Mouse (Mus musculus) right cerebral cortex, adult 18-20 months (tissue): Measurements from ENCODE around the gene 4930516K23Rik.

Experiments
- DNase-seq: peaks from one replicate; pipeline ENCODE4 v3.0.0; 2022; ENCODE audit warnings: mixed read lengths

The 4930516K23Rik gene

GRCm38 (mm10) chr7:104061345-104061744, at the start of gene 4930516K23Rik:
Gene 4930516K23Rik (minus strand): TSS chr7:104061445.
- no peak for DNase-seq

GRCm38 (mm10) chr7:104104757-104104972, 43.4 kb upstream of the 4930516K23Rik start, which contains the start of gene Olfr646:
Gene Olfr646 (plus strand): TSS chr7:104104873.
- DNase-seq = no peak

- no peak for DNase-seq
Measured at GRCm38 (mm10) chr7:104103913-104104756, 42.9 kb upstream of the 4930516K23Rik start.

- no peak for DNase-seq
Measured at GRCm38 (mm10) chr7:104085365-104085764, 24.1 kb upstream of the 4930516K23Rik start, which contains the start of gene Olfr645. Gene Olfr645 (minus strand): TSS chr7:104085465.

GRCm38 (mm10) chr7:104071769-104072168, 10.5 kb upstream of the 4930516K23Rik start, which contains the start of gene Olfr644:
Gene Olfr644 (minus strand): TSS chr7:104071869.
- no peak for DNase-seq

GRCm38 (mm10) chr7:104059215-104059614, 2.0 kb downstream of the 4930516K23Rik start:
- DNase-seq = no peak

GRCm38 (mm10) chr7:104052566-104052965, 8.7 kb downstream of the 4930516K23Rik start, which contains the start of gene Olfr642:
Gene Olfr642 (minus strand): TSS chr7:104052666.
- no peak for DNase-seq

GRCm38 (mm10) chr7:104050745-104051144, 10.5 kb downstream of the 4930516K23Rik start:
- DNase-seq = no peak

- DNase-seq = no peak
Measured at GRCm38 (mm10) chr7:104035145-104035544, 26.1 kb downstream of the 4930516K23Rik start, which contains the start of gene Olfr641. Gene Olfr641 (plus strand): TSS chr7:104035445.

- DNase-seq = no peak
Measured at GRCm38 (mm10) chr7:104026978-104027377, 34.3 kb downstream of the 4930516K23Rik start.

GRCm38 (mm10) chr7:104025473-104025872, 35.8 kb downstream of the 4930516K23Rik start, which contains the start of gene Olfr640:
Gene Olfr640 (minus strand): TSS chr7:104025573.
- DNase-seq = no peak

- DNase-seq = no peak
Measured at GRCm38 (mm10) chr7:104021651-104022050, 39.6 kb downstream of the 4930516K23Rik start.

- no peak for DNase-seq
Measured at GRCm38 (mm10) chr7:104018953-104019352, 42.3 kb downstream of the 4930516K23Rik start.

GRCm38 (mm10) chr7:104017203-104017602, 44.0 kb downstream of the 4930516K23Rik start, which contains the start of gene Olfr639:
Gene Olfr639 (minus strand): TSS chr7:104017303.
- DNase-seq = no peak
